Mouse (Mus musculus) CH12.LX (cell line): Measurements from ENCODE around the gene Padi3. TPM values are rescaled to one million over a fixed set of nuclear protein-coding genes. Genes with fewer than 3 reads are reported as not detected.

Experiments used
- DNase-seq: peaks from one replicate; pipeline ENCODE4 v3.0.0-alpha.2; 2013; ENCODE audit errors: extremely low read depth
- H3K27ac ChIP-seq: 2 replicates; pipeline ENCODE4 v1.5.1; 2012; ENCODE audit warnings: low read depth, mild to moderate bottlenecking, control low read depth, moderate library complexity; ENCODE audit not compliant: insufficient read depth
- H3K27me3 ChIP-seq: replicated peaks from 2 replicates; pipeline ENCODE3; 2012; ENCODE audit warnings: inconsistent platforms
- H3K36me3 ChIP-seq, 2 experiments: replicated peaks in 1 of 2; 2 replicates each; pipeline versions ENCODE3 to v1.6.1; 2012; ENCODE audit warnings: inconsistent platforms in 1 of 2, low read length in 1 of 2, mild to moderate bottlenecking in 1 of 2, mixed read lengths in 1 of 2, moderate library complexity in 1 of 2; ENCODE audit not compliant: control insufficient read depth in 1 of 2, insufficient read depth in 1 of 2
- H3K4me1 ChIP-seq, 2 experiments: 2 replicates each; pipeline ENCODE4 v1.6.1; 2012; ENCODE audit warnings: inconsistent platforms in 1 of 2, moderate library complexity in 1 of 2; ENCODE audit not compliant: insufficient read depth in 2 of 2, control insufficient read depth in 1 of 2
- H3K4me2 ChIP-seq: 2 replicates; pipeline ENCODE4 v1.6.1; 2012; ENCODE audit warnings: low read depth, mild to moderate bottlenecking, control low read depth; ENCODE audit not compliant: poor library complexity, insufficient read depth, severe bottlenecking
- H3K4me3 ChIP-seq, 3 experiments: fragments of 150-350 bp in 1 of 3; sonication (generic) in 1 of 3; replicated peaks in 1 of 3; 2 replicates each; pipeline versions ENCODE3 to v1.5.1; 2011 to 2012; ENCODE audit warnings: low read depth in 2 of 3, low read length in 2 of 3, mild to moderate bottlenecking in 2 of 3, moderate library complexity in 2 of 3, control low read depth in 1 of 3, improper control_type of control experiment in 1 of 3, inconsistent platforms in 1 of 3, mixed read lengths in 1 of 3; ENCODE audit not compliant: poor library complexity in 1 of 3
- H3K79me2 ChIP-seq: replicated peaks from 2 replicates; pipeline ENCODE4 v1.6.1; 2012; ENCODE audit warnings: mild to moderate bottlenecking, moderate library complexity; ENCODE audit not compliant: control insufficient read depth, poor library complexity, insufficient read depth, severe bottlenecking; ENCODE audit errors: extremely low read depth
- H3K9ac ChIP-seq: 2 replicates; pipeline ENCODE4 v1.6.1; 2012; ENCODE audit warnings: low read depth, mild to moderate bottlenecking, control low read depth, moderate library complexity; ENCODE audit not compliant: insufficient read depth
- H3K9me3 ChIP-seq: replicated peaks from 2 replicates; pipeline ENCODE3; 2012; ENCODE audit warnings: low read length, inconsistent platforms, mixed read lengths
- CTCF ChIP-seq, 2 experiments: IDR thresholded peaks in 1 of 2; conservative IDR thresholded peaks in 1 of 2; 2 replicates each; pipeline ENCODE4 v1.5.1; 2011 to 2012; ENCODE audit warnings: low read depth in 2 of 2, low read length in 2 of 2, improper control_type of control experiment in 1 of 2, inconsistent platforms in 1 of 2, mild to moderate bottlenecking in 1 of 2, moderate library complexity in 1 of 2
- ELF1 ChIP-seq: IDR thresholded peaks from 2 replicates; pipeline ENCODE4 v1.6.1; 2014; ENCODE audit warnings: low read depth, mild to moderate bottlenecking, inconsistent platforms, low read length, improper control_type of control experiment
- EP300 ChIP-seq: IDR thresholded peaks from 2 replicates; pipeline ENCODE4 v1.6.1; 2011; ENCODE audit warnings: low read length, improper control_type of control experiment
- GABPA ChIP-seq: IDR thresholded peaks from 2 replicates; pipeline ENCODE4 v1.6.1; 2012; ENCODE audit warnings: low read depth, low read length, improper control_type of control experiment, inconsistent platforms; ENCODE audit not compliant: insufficient replicate concordance
- JUN ChIP-seq: IDR thresholded peaks from 2 replicates; pipeline ENCODE4 v1.6.1; 2011; ENCODE audit warnings: low read depth, mild to moderate bottlenecking, low read length, improper control_type of control experiment, moderate library complexity; ENCODE audit not compliant: insufficient read depth
- JUND ChIP-seq: conservative IDR thresholded peaks from 2 replicates; pipeline ENCODE4 v1.6.1; 2011; ENCODE audit warnings: low read depth, low read length, improper control_type of control experiment
- KAT2A ChIP-seq: IDR thresholded peaks from 2 replicates; pipeline ENCODE4 v1.6.1; 2012; ENCODE audit warnings: low read length, improper control_type of control experiment, inconsistent platforms; ENCODE audit not compliant: insufficient replicate concordance
- MAFK ChIP-seq: IDR thresholded peaks from 2 replicates; pipeline ENCODE4 v1.6.1; 2011; ENCODE audit warnings: low read length, improper control_type of control experiment; ENCODE audit not compliant: insufficient replicate concordance
- MAX ChIP-seq: IDR thresholded peaks from 2 replicates; pipeline ENCODE4 v1.6.1; 2011; ENCODE audit warnings: low read length, improper control_type of control experiment
- MEF2A ChIP-seq: IDR thresholded peaks from 2 replicates; pipeline ENCODE4 v1.6.1; 2014; ENCODE audit warnings: low read depth, mild to moderate bottlenecking, inconsistent platforms, low read length, improper control_type of control experiment, borderline replicate concordance
- MXI1 ChIP-seq: IDR thresholded peaks from 2 replicates; pipeline ENCODE4 v1.6.1; 2011; ENCODE audit warnings: mild to moderate bottlenecking, low read depth, low read length, improper control_type of control experiment
- NELFE ChIP-seq: IDR thresholded peaks from 2 replicates; pipeline ENCODE4 v1.6.1; 2011; ENCODE audit warnings: low read depth, low read length, improper control_type of control experiment
- RAD21 ChIP-seq: IDR thresholded peaks from 2 replicates; pipeline ENCODE4 v1.6.1; 2011; ENCODE audit warnings: low read depth, mild to moderate bottlenecking, low read length, improper control_type of control experiment, moderate library complexity
- RCOR1 ChIP-seq: conservative IDR thresholded peaks from 2 replicates; pipeline ENCODE4 v1.6.1; 2012; ENCODE audit warnings: low read depth, mild to moderate bottlenecking, inconsistent platforms, low read length, improper control_type of control experiment
- SMC3 ChIP-seq: IDR thresholded peaks from 2 replicates; pipeline ENCODE4 v1.6.1; 2011; ENCODE audit warnings: low read depth, low read length, improper control_type of control experiment
- ZMIZ1 ChIP-seq: IDR thresholded peaks from 2 replicates; pipeline ENCODE4 v1.6.1; 2012; ENCODE audit warnings: low read depth, mild to moderate bottlenecking, inconsistent platforms, low read length, improper control_type of control experiment
- dilution Hi-C: fragments of 300-500 bp; cut with MboI; formaldehyde crosslinking; loops from 2 replicates; pipeline ENCODE4 v1.14.3; 2020; ENCODE audit warnings: low sequenced_read_pairs; ENCODE audit not compliant: extremely low pct_unique_long_range_greater_than_20kb, extremely low pct_ligation_motif_present
- in situ Hi-C: fragments of 300-500 bp; cut with MboI; formaldehyde crosslinking; loops from 3 replicates; pipeline ENCODE4 v1.14.3; 2019; ENCODE audit warnings: low sequenced_read_pairs, low pct_ligation_motif_present, low pct_unique_long_range_greater_than_20kb, mixed read lengths
- polyA plus RNA-seq: library from polyadenylated mRNA; unstranded; fragments of >175 nt; gene quantifications from 2 replicates; pipeline ENCODE4 v1.2.1, GENCODE M21; 2012; ENCODE audit warnings: low read depth; ENCODE audit not compliant: insufficient read length
- total RNA-seq, 2 experiments: library from RNA; depleted of rRNA; stranded (reverse); fragments of 300-350 nt in 1 of 2; fragments of >200 nt in 1 of 2; gene quantifications; 2 replicates each; pipeline ENCODE4 v1.2.3; 2012 to 2014

Padi3 gene
- total and polyA plus RNA-seq, 3 experiments, result 0.10 to 0.17 (median 0.11) TPM

- peak; percentile 37 for DNase-seq
Measured at GRCm38 (mm10) chr4:140825942-140826341, 15.5 kb upstream of the Padi3 start.

GRCm38 (mm10) chr4:140821988-140822387, 11.5 kb upstream of the Padi3 start:
- dilution Hi-C loops, result no loop called here
- H3K4me3 ChIP-seq, result no peak overlapping the region
- no peak overlapping the region for H3K4me2 ChIP-seq
- H3K9me3 ChIP-seq, result peaks cover 4% of the 10 kb centered on the region
- H3K27ac ChIP-seq, result no peak overlapping the region
- peaks cover 77% of the 10 kb centered on the region for H3K27me3 ChIP-seq
- no peaks in the 10 kb centered on the region for H3K36me3 ChIP-seq
- peak; percentile 18 to 78; a peak in 2 of 4 replicates for TF ChIP-seq CTCF (conservative IDR thresholded peaks at IDR 0.05 in 1 of 2, IDR thresholded peaks at IDR 0.05 in 1 of 2; ENCODE audit: low read depth in 2 of 2, low read length in 2 of 2)
- peak; percentile 83 for TF ChIP-seq SMC3
- TF ChIP-seq RAD21, result peak; percentile 55
- no peak for TF ChIP-seq MAX
- TF ChIP-seq, all 38 proteins: peak for 3
- no peak overlapping the region for H3K9ac ChIP-seq
- DNase-seq, result peak; percentile 60
- peaks cover 4 to 8% of the 10 kb centered on the region in 2 experiments for H3K4me1 ChIP-seq
- H3K79me2 ChIP-seq, result no peaks in the 10 kb centered on the region
- in situ Hi-C loops, result loop anchor here (10.0 kb wide), 1 partner anchor 83 kb away; the partner anchor contains the start of gene Padi2

More at GRCm38 (mm10) chr4:140825942-140826341, 15.5 kb upstream of the Padi3 start:
- H3K36me3 ChIP-seq, result no peaks in the 10 kb centered on the region
- no peak overlapping the region for H3K4me3 ChIP-seq
- H3K4me2 ChIP-seq, result no peak overlapping the region
- H3K27me3 ChIP-seq, result peaks cover 84% of the 10 kb centered on the region
- H3K4me1 ChIP-seq, result peaks cover 4 to 8% of the 10 kb centered on the region in 2 experiments
- no peaks in the 10 kb centered on the region for H3K79me2 ChIP-seq
- dilution Hi-C loops, result no loop called here
- TF ChIP-seq NELFE (no peak), ELF1 (peak; percentile 76)
- no peaks in the 10 kb centered on the region for H3K9me3 ChIP-seq
- no peak overlapping the region for H3K9ac ChIP-seq
- in situ Hi-C loops, result loop anchor here (10.0 kb wide), 1 partner anchor 79 kb away; the partner anchor contains the start of gene Padi2
- no peak overlapping the region for H3K27ac ChIP-seq

- dilution Hi-C loops (no loop called here), in situ Hi-C loops (no loop called here)
- DNase-seq, result no peak
- Histone ChIP-seq H3K4me2 (no peak overlapping the region), H3K27me3 (peaks cover 69% of the 10 kb centered on the region), H3K27ac (no peak overlapping the region), H3K4me1 (0 out of 4 replicates have a peak, but pooled peaks cover 0 to 8% of the 10 kb centered on the region in 2 experiments), H3K9me3 (peaks cover 4% of the 10 kb centered on the region), H3K4me3 (no peak overlapping the region), H3K9ac (no peak overlapping the region), H3K79me2 (no peaks in the 10 kb centered on the region), H3K36me3 (no peaks in the 10 kb centered on the region)
- TF ChIP-seq MAFK (no peak), GABPA (no peak), RCOR1 (no peak), MXI1 (no peak), NELFE (no peak), JUND (no peak), ELF1 (no peak), KAT2A (no peak), CTCF (conservative IDR thresholded peaks at IDR 0.05 in 1 of 2, IDR thresholded peaks at IDR 0.05 in 1 of 2; ENCODE audit: low read depth in 2 of 2, low read length in 2 of 2) (no peak), JUN (no peak), ZMIZ1 (no peak), EP300 (no peak), MEF2A (no peak)
Measured at GRCm38 (mm10) chr4:140817413-140817812, 7.0 kb upstream of the Padi3 start.
